Mouse (Mus musculus) intestine, embryonic 14.5 days (tissue): ENCODE data around the gene Vmn2r93. TPM values are rescaled to one million over a fixed set of nuclear protein-coding genes. Genes with fewer than 3 reads are reported as not detected.

Experiments
- ATAC-seq: fragments of 200-750 bp; cut with Nextera tagmentation; replicated peaks from 2 replicates; pipeline ENCODE4 v1.8.0; 2017; ENCODE audit warnings: low read depth, moderate number of reproducible peaks, moderate TSS enrichment, moderate library complexity; ENCODE audit not compliant: low FRiP score, low TSS enrichment
- DNase-seq: peaks from one replicate; pipeline ENCODE4 v3.0.0-alpha.2; 2018; ENCODE audit warnings: low spot score
- H3K27ac ChIP-seq: fragments of 300-500 bp; sonication (generic); 2 replicates; pipeline ENCODE4 v1.5.1; 2014; ENCODE audit warnings: low read depth, mild to moderate bottlenecking, control low read depth
- H3K27me3 ChIP-seq: fragments of 300-500 bp; sonication (generic); replicated peaks from 2 replicates; pipeline ENCODE4 v1.6.1; 2014; ENCODE audit warnings: low read length, control low read depth; ENCODE audit not compliant: control insufficient read depth, insufficient read depth
- H3K36me3 ChIP-seq: fragments of 300-500 bp; sonication (generic); 2 replicates; pipeline ENCODE4 v1.6.1; 2014; ENCODE audit warnings: low read length, control low read depth; ENCODE audit not compliant: control insufficient read depth, insufficient read depth
- H3K4me1 ChIP-seq: fragments of 300-500 bp; sonication (generic); replicated peaks from 2 replicates; pipeline ENCODE4 v1.6.1; 2014; ENCODE audit warnings: low read length, control low read depth, mixed read lengths; ENCODE audit not compliant: control insufficient read depth, insufficient read depth
- H3K4me2 ChIP-seq: fragments of 300-500 bp; sonication (generic); 2 replicates; pipeline ENCODE4 v1.6.1; 2014; ENCODE audit warnings: low read length
- H3K4me3 ChIP-seq: fragments of 300-500 bp; sonication (generic); 2 replicates; pipeline ENCODE4 v1.5.1; 2014; ENCODE audit warnings: low read depth, low read length, control low read depth, mixed read lengths
- H3K9ac ChIP-seq: fragments of 300-500 bp; sonication (generic); 2 replicates; pipeline ENCODE4 v1.6.1; 2014; ENCODE audit warnings: mild to moderate bottlenecking, low read length
- H3K9me3 ChIP-seq: fragments of 300-500 bp; sonication (generic); 2 replicates; pipeline ENCODE4 v1.6.1; 2016; ENCODE audit warnings: low read length, control low read depth; ENCODE audit not compliant: control insufficient read depth
- WGBS: fragments of 180-500 bp; shearing (Covaris S2); extraction: QIAGEN DNeasy Blood & Tissue Kit; methylation state at CpG from one replicate; pipeline ENCODE4 v1.1.7; 2014; 5-methylcytosine and 5-hydroxymethylcytosine counted together
- polyA plus RNA-seq: library from polyadenylated mRNA; unstranded; fragments of >200 nt; fragmentation: Nextera tagmentation; extraction: Ambion mirVana; gene quantifications from 2 replicates; pipeline ENCODE4 v1.2.1, GENCODE M21; 2014

Gene Vmn2r93
- not detected in 2 replicates for polyA plus RNA-seq

- no peak within 1 kb of the TSS for H3K4me3 ChIP-seq
- H3K27ac ChIP-seq = no peak within 1 kb of the TSS
- H3K36me3 ChIP-seq = no peaks in the 10 kb centered on the region
- ATAC-seq (no peak), DNase-seq (no peak)
- no peak within 1 kb of the TSS for H3K4me2 ChIP-seq
- H3K27me3 ChIP-seq = no peaks in the 10 kb centered on the region
- H3K9ac ChIP-seq = no peak within 1 kb of the TSS
- no peaks in the 10 kb centered on the region for H3K9me3 ChIP-seq
- no peaks in the 10 kb centered on the region for H3K4me1 ChIP-seq
- 47% methylated on average over 1 of the region's 1 CpGs for WGBS
Observed at GRCm38 (mm10) chr17:18297799-18298198, at the start of gene Vmn2r93. Vmn2r93 (plus strand) TSS chr17:18298099.

- 73% methylated on average over 2 of the region's 2 CpGs for WGBS
- no peak for ATAC-seq
- no peaks in the 10 kb centered on the region for H3K4me1 ChIP-seq
- no peak within 1 kb of the TSS for H3K9ac ChIP-seq
- no peaks in the 10 kb centered on the region for H3K36me3 ChIP-seq
- no peak within 1 kb of the TSS for H3K4me2 ChIP-seq
- no peaks in the 10 kb centered on the region for H3K27me3 ChIP-seq
- H3K4me3 ChIP-seq = no peak within 1 kb of the TSS
- DNase-seq = no peak
- no peak within 1 kb of the TSS for H3K27ac ChIP-seq
- H3K9me3 ChIP-seq = no peaks in the 10 kb centered on the region
Observed at GRCm38 (mm10) chr17:18277656-18278055, 20.2 kb upstream of the Vmn2r93 start, which contains the start of gene Vmn2r94. Vmn2r94 (minus strand) TSS chr17:18277756.

- no peak for DNase-seq
- Histone ChIP-seq H3K27ac (no peak overlapping the region), H3K4me3 (no peak overlapping the region), H3K36me3 (no peaks in the 10 kb centered on the region), H3K9ac (no peak overlapping the region), H3K9me3 (0 out of 2 replicates have a peak, but pooled peaks cover 2% of the 10 kb centered on the region), H3K27me3 (no peaks in the 10 kb centered on the region), H3K4me2 (no peak overlapping the region), H3K4me1 (no peaks in the 10 kb centered on the region)
- WGBS = 92% methylated on average over 2 of the region's 2 CpGs
- no peak for ATAC-seq
Observed at GRCm38 (mm10) chr17:18323031-18323430, 25.1 kb downstream of the Vmn2r93 start.

- H3K36me3 ChIP-seq = no peaks in the 10 kb centered on the region
- 62% methylated on average over 1 of the region's 1 CpGs for whole genome bisulfite sequencing
- ATAC-seq (no peak), DNase-seq (no peak)
- H3K4me3 ChIP-seq = no peak overlapping the region
- no peak overlapping the region for H3K27ac ChIP-seq
- no peaks in the 10 kb centered on the region for H3K4me1 ChIP-seq
- H3K4me2 ChIP-seq = no peak overlapping the region
- 0 out of 2 replicates have a peak, but pooled peaks cover 3% of the 10 kb centered on the region for H3K9me3 ChIP-seq
- no peak overlapping the region for H3K9ac ChIP-seq
- H3K27me3 ChIP-seq = no peaks in the 10 kb centered on the region
Observed at GRCm38 (mm10) chr17:18360007-18360406, 62.1 kb downstream of the Vmn2r93 start.

- 40% methylated on average over 3 of the region's 3 CpGs for WGBS
- Histone ChIP-seq H3K9ac (no peak overlapping the region), H3K4me1 (no peaks in the 10 kb centered on the region), H3K4me2 (no peak overlapping the region), H3K36me3 (no peaks in the 10 kb centered on the region), H3K4me3 (no peak overlapping the region), H3K9me3 (0 out of 2 replicates have a peak, but pooled peaks cover 3% of the 10 kb centered on the region), H3K27me3 (no peaks in the 10 kb centered on the region), H3K27ac (no peak overlapping the region)
- DNase-seq = no peak
- ATAC-seq = no peak
Observed at GRCm38 (mm10) chr17:18360602-18361001, 62.7 kb downstream of the Vmn2r93 start.

Other genes starting within 250 kb of the Vmn2r93 start
- not detected in 2 replicates for gene Vmn2r124, start 248.7 kb upstream of the Vmn2r93 start, polyA plus RNA-seq
- gene Vmn2r91, start 213.1 kb upstream of the Vmn2r93 start, polyA plus RNA-seq = not detected in 2 replicates
- gene Vmn2r92, start 146.2 kb upstream of the Vmn2r93 start, polyA plus RNA-seq = not detected in 2 replicates
- not detected in 2 replicates for gene Vmn2r94, start 20.3 kb upstream of the Vmn2r93 start, polyA plus RNA-seq
- not detected in 2 replicates for gene Vmn2r95, start 126.0 kb downstream of the Vmn2r93 start, polyA plus RNA-seq